Mouse (Mus musculus) kidney, adult 11 months (tissue): ENCODE measurements around the gene Ly6f.

Experiments used
- DNase-seq: peaks from one replicate; pipeline ENCODE4 v3.0.0; 2022

Ly6f gene

DNA sequence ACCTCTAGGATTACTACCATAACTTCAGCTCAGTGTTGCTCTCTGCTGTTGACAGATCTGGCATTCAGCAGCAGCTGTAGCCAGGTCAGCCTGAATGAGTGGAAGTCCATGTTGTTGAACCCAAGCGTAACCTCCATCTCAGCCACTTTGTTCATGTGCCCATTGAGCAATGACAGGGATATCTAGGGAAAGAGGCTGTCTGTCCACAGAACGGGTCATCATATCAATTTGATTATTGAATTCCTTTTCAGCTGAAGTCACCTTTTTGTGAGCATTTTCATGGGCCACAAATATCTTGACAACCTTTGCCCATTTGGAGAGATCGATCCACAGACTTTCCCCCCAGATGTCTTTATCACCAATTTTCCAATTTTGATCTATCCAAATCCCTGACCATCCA lies 51.9 kb downstream of the Ly6f start:
- no peak for DNase-seq
